Mouse (Mus musculus) midbrain, embryonic 15.5 days (tissue): ENCODE data around the gene Anxa8. TPM values are rescaled to one million over a fixed set of nuclear protein-coding genes. Genes with fewer than 3 reads are reported as not detected.

ENCODE experiments used
- ATAC-seq: fragments of 200-750 bp; cut with Nextera tagmentation; replicated peaks from 2 replicates; pipeline ENCODE4 v1.8.0; 2017; ENCODE audit warnings: moderate TSS enrichment
- H3K27ac ChIP-seq: fragments of 300-500 bp; sonication (generic); 2 replicates; pipeline ENCODE4 v1.5.1; 2015; ENCODE audit warnings: mild to moderate bottlenecking, inconsistent platforms
- H3K27me3 ChIP-seq: fragments of 300-500 bp; sonication (generic); replicated peaks from 2 replicates; pipeline ENCODE4 v1.6.1; 2015; ENCODE audit warnings: inconsistent platforms
- H3K36me3 ChIP-seq: fragments of 300-500 bp; sonication (generic); replicated peaks from 2 replicates; pipeline ENCODE4 v1.6.1; 2015; ENCODE audit warnings: inconsistent platforms
- H3K4me1 ChIP-seq: fragments of 300-500 bp; sonication (generic); 2 replicates; pipeline ENCODE4 v1.6.1; 2015; ENCODE audit warnings: inconsistent platforms
- H3K4me2 ChIP-seq: fragments of 300-500 bp; sonication (generic); 2 replicates; pipeline ENCODE4 v1.6.1; 2015; ENCODE audit warnings: inconsistent platforms, mild to moderate bottlenecking, moderate library complexity
- H3K4me3 ChIP-seq: fragments of 300-500 bp; sonication (generic); 2 replicates; pipeline ENCODE4 v1.5.1; 2015; ENCODE audit warnings: mild to moderate bottlenecking, inconsistent platforms
- H3K9ac ChIP-seq: fragments of 300-500 bp; sonication (generic); 2 replicates; pipeline ENCODE4 v1.6.1; 2015; ENCODE audit warnings: mild to moderate bottlenecking, inconsistent platforms
- H3K9me3 ChIP-seq: fragments of 300-500 bp; sonication (generic); 2 replicates; pipeline ENCODE4 v1.6.1; 2016; ENCODE audit warnings: inconsistent platforms
- WGBS: fragments of 180-500 bp; shearing (Covaris S2); methylation state at CpG from one replicate; pipeline ENCODE4 v1.1.7; 2015; ENCODE audit warnings: mixed read lengths; 5-methylcytosine and 5-hydroxymethylcytosine counted together
- polyA plus RNA-seq: library from polyadenylated mRNA; unstranded; fragments of >200 nt; fragmentation: Nextera tagmentation; extraction: Ambion mirVana; gene quantifications from 2 replicates; pipeline ENCODE4 v1.2.1, GENCODE M21; 2015

The Anxa8 gene
- polyA plus RNA-seq, 1 experiment from 2014 or later = 0.13 TPM

DNA sequence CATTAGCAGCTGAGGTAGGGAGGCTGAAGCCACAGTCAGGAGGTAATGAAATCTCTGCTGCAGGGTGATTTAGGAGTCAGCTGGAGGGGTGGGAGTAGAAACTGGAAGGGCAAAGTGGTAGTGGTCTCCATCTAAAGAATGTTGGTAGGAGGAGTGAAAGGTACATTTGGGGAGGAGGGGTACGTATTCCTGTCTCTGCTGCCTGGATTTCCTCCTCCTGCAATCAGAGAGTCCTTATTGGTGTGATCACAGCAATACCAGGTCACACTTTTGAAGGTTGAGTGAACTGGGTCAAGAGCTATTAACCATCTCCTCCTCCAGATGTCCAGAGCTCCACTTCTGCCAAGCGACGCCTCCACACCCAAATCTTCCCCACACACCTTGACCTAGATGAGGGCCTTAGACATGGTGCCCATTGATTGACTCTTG lies 35.2 kb downstream of the Anxa8 start:
- H3K27me3 ChIP-seq = no peaks in the 10 kb centered on the region
- H3K4me2 ChIP-seq = no peak overlapping the region
- H3K4me1 ChIP-seq = no peaks in the 10 kb centered on the region
- H3K27ac ChIP-seq = no peak overlapping the region
- ATAC-seq = no peak
- no peak overlapping the region for H3K9ac ChIP-seq
- WGBS = 90% methylated on average over 3 of the region's 3 CpGs
- no peaks in the 10 kb centered on the region for H3K36me3 ChIP-seq
- no peaks in the 10 kb centered on the region for H3K9me3 ChIP-seq
- H3K4me3 ChIP-seq = no peak overlapping the region

DNA sequence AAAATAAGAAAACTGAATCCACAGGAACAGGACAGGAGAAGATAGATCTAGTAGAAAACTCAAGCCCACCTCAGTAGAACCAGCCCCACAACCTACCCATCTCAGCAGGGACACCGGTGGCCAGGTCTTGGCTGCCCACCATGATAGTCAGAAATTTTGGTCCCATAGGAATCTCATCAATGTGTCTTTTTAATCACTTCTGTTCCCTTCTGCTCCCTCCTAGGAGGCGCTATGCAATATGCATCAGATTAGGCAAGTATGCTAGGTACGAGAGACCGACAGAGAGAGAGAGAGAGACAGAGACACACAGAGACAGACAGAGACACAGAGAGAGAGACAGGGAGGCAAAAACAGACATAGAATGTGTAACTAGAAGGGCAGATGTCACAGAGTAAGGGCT lies 35.9 kb downstream of the Anxa8 start:
- H3K9me3 ChIP-seq = no peaks in the 10 kb centered on the region
- H3K9ac ChIP-seq = no peak overlapping the region
- no peak overlapping the region for H3K4me3 ChIP-seq
- no peaks in the 10 kb centered on the region for H3K27me3 ChIP-seq
- ATAC-seq = no peak
- H3K36me3 ChIP-seq = no peaks in the 10 kb centered on the region
- WGBS = 94% methylated on average over 4 of the region's 4 CpGs
- H3K27ac ChIP-seq = no peak overlapping the region
- no peaks in the 10 kb centered on the region for H3K4me1 ChIP-seq
- no peak overlapping the region for H3K4me2 ChIP-seq

DNA sequence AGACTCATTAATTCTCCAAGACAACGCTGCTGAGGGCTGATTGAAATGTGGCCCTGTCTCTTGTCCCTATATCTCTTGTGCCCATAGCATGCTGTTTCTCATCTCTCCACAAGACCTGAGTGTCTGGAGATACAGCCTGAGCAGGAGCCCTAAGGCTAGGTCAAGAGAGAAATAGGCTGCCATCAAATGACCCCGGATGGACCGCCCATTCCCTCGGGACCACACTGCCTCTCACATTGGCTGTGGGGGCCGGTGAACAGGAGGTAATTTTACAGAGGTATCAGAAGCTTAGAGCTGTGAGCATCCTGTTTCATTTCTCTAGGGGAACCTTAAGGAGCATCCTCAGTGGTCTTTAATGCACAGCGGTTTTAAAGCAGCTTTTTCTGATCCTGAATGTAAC lies 45.4 kb downstream of the Anxa8 start:
- no peak for ATAC-seq
- H3K27ac ChIP-seq = no peak overlapping the region
- no peak overlapping the region for H3K4me2 ChIP-seq
- H3K4me1 ChIP-seq = no peaks in the 10 kb centered on the region
- no peaks in the 10 kb centered on the region for H3K27me3 ChIP-seq
- no peaks in the 10 kb centered on the region for H3K36me3 ChIP-seq
- no peak overlapping the region for H3K4me3 ChIP-seq
- no peaks in the 10 kb centered on the region for H3K9me3 ChIP-seq
- H3K9ac ChIP-seq = no peak overlapping the region
- 67% methylated on average over 6 of the region's 6 CpGs for WGBS

DNA sequence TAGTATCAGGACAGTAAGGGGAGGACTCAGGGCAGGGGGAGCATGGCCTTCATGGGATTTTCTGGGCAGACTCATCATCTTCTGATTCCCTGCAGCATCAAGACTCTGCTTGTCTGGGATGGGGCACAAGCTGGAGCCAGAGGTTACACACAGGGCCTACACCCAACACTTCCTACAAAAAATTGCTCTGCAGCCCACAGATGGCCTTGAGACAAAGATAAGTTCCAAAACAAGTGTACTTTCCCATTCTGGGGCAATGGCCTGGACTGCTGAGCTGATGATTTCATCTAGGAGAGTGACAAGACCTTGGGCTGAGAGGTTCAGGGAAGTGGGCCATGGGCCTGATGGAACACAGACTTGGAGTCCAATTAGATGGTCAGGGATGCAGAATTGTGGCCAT lies 49.6 kb downstream of the Anxa8 start:
- Histone ChIP-seq H3K4me3 (no peak overlapping the region), H3K36me3 (no peaks in the 10 kb centered on the region), H3K9ac (no peak overlapping the region), H3K4me1 (no peaks in the 10 kb centered on the region), H3K9me3 (no peaks in the 10 kb centered on the region), H3K27me3 (no peaks in the 10 kb centered on the region), H3K4me2 (no peak overlapping the region), H3K27ac (no peak overlapping the region)
- no peak for ATAC-seq

DNA sequence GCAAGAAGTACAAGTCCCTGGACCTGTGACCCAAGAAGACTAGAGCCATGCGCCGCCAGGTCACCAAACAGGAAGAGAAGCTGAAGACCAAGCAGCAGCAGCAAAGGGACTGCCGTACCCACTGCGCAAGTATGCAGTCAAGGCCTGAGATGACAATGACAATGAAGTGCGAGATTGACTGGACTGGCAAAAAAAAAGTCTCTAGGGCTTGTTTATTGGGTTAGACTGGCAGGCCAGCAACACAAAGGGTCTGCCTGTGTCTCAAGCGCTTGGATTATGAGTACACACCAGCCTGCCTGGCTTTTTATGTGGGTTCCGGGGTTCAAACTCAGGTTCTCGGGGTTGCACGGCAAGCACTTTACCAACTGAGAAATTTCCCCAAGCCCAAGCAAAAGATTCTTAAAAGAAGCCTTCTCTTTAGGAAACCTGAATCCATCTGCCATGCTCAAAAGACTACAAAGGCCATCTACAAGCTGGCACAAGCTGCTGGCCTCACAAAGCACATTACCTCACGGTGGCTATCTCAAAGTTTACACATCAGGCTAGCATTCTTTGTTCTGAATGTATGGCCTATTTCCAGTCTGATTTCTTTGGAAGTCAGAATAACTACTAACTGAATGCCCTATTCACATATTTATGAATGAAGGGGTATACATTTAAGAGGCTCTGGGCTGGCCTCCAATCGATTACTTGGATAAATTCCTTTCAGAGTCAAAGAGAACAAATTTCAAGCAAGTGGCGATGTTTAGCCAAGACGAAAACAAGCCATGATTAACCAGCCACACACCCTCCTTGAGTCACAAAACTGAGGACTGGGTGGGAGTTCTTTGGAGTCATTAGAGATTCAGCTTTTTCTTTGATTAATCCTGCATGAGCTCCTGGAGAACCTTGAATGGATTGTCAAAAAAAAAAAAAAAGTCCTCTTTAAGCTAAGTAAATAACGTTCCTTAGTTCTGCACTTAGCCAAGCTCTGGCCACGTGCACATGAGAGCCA lies 54.2 kb downstream of the Anxa8 start:
- 67% methylated on average over 15 of the region's 15 CpGs for WGBS
- no peak overlapping the region for H3K9ac ChIP-seq
- H3K27ac ChIP-seq = no peak overlapping the region
- no peaks in the 10 kb centered on the region for H3K4me1 ChIP-seq
- no peaks in the 10 kb centered on the region for H3K27me3 ChIP-seq
- H3K4me2 ChIP-seq = no peak overlapping the region
- no peaks in the 10 kb centered on the region for H3K36me3 ChIP-seq
- H3K9me3 ChIP-seq = no peaks in the 10 kb centered on the region
- no peak overlapping the region for H3K4me3 ChIP-seq
- ATAC-seq = no peak

DNA sequence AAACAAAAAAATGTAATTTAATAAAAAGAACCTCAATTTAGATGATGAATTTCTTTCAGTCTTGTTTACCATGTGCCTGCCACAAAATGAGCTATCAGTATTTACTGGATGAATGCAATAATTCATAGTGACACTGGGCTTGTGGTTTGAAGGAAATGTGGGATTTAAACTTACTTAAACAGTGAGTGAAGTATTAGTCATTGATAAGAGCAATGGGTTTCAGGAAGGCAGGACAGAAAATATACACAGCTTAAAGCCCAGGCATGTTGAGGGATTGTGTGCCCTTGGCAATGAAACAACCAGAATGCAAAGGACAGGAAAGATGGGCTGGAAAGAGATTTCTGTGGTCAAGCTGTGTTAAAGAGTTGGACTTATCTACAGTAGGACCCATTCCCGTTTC lies 56.5 kb downstream of the Anxa8 start:
- H3K4me3 ChIP-seq = no peak overlapping the region

DNA sequence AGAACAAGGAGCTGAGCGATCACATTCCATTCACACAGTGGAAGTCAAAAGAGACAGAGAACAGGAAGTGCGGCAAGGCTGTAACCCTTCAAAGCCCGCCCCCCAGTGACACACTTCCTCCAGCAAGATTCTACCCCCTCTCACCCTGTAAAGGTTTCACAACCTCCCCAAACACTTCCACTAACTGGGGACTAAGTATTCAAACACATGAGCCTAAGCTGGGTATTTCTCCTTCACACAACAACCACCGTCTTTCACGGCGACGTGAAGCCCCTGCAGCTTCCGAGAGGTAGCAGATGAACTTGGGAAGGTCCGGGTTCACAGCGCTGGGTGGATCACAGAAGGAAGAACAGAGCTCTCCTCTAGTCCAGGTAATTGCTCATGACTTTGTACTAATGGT lies 57.1 kb downstream of the Anxa8 start:
- no peak overlapping the region for H3K27ac ChIP-seq
- H3K27me3 ChIP-seq = no peaks in the 10 kb centered on the region
- H3K4me2 ChIP-seq = no peak overlapping the region
- H3K9ac ChIP-seq = no peak overlapping the region
- H3K4me1 ChIP-seq = no peaks in the 10 kb centered on the region
- 92% methylated on average over 10 of the region's 10 CpGs for WGBS
- no peak overlapping the region for H3K4me3 ChIP-seq
- no peak for ATAC-seq
- no peaks in the 10 kb centered on the region for H3K36me3 ChIP-seq
- no peaks in the 10 kb centered on the region for H3K9me3 ChIP-seq

More for the DNA sequence above, 56.5 kb downstream of the Anxa8 start:
- ATAC-seq = no peak
- H3K27me3 ChIP-seq = no peaks in the 10 kb centered on the region
- 94% methylated on average over 1 of the region's 1 CpGs for WGBS
- H3K4me2 ChIP-seq = no peak overlapping the region
- no peak overlapping the region for H3K27ac ChIP-seq
- H3K36me3 ChIP-seq = no peaks in the 10 kb centered on the region
- H3K4me1 ChIP-seq = no peaks in the 10 kb centered on the region
- no peak overlapping the region for H3K9ac ChIP-seq
- no peaks in the 10 kb centered on the region for H3K9me3 ChIP-seq

Other genes with a start within 250 kb of the Anxa8 start
- gene Gdf10, start 162.4 kb upstream of the Anxa8 start, polyA plus RNA-seq = 4.3 and 5.2 TPM in 2 replicates
- gene Gdf2, start 144.9 kb upstream of the Anxa8 start, polyA plus RNA-seq = not detected in 2 replicates
- gene Rbp3, start 132.0 kb upstream of the Anxa8 start, polyA plus RNA-seq = 0.10 and 0.17 TPM in 2 replicates
- gene Zfp488, start 107.2 kb upstream of the Anxa8 start, polyA plus RNA-seq = 1.3 and 1.5 TPM in 2 replicates
- gene Gm30083, start 70.8 kb upstream of the Anxa8 start, polyA plus RNA-seq = not detected in 2 replicates
- gene Gm5460, start 69.2 kb upstream of the Anxa8 start, polyA plus RNA-seq = not detected in 2 replicates
- gene Antxrl, start 33.3 kb upstream of the Anxa8 start, polyA plus RNA-seq = not detected in 2 replicates
- not detected in 2 replicates for gene A630023A22Rik, start 16.8 kb downstream of the Anxa8 start, polyA plus RNA-seq
- gene Npy4r, start 66.5 kb downstream of the Anxa8 start, polyA plus RNA-seq = 0.15 and 0.17 TPM in 2 replicates
- gene Gprin2, start 115.7 kb downstream of the Anxa8 start, polyA plus RNA-seq = 9.2 and 9.7 TPM in 2 replicates
- gene Syt15, start 133.6 kb downstream of the Anxa8 start, polyA plus RNA-seq = 0.51 and 0.65 TPM in 2 replicates
- 5.2 and 7.0 TPM in 2 replicates for gene Shld2, start 224.5 kb downstream of the Anxa8 start, polyA plus RNA-seq
- 92.5 and 99.2 TPM in 2 replicates for gene Glud1, start 224.7 kb downstream of the Anxa8 start, polyA plus RNA-seq